Mouse (Mus musculus) liver (tissue): ENCODE data around the gene Clec12a.

Experiments used
- DNase-seq: peaks from one replicate; pipeline ENCODE4 v3.0.0-alpha.2; 2020; ENCODE audit warnings: mixed read lengths

Gene Clec12a

GRCm38 (mm10) chr6:129380454-129380853 is 38.0 kb downstream of the Clec12a start:
- no peak for DNase-seq

DNA sequence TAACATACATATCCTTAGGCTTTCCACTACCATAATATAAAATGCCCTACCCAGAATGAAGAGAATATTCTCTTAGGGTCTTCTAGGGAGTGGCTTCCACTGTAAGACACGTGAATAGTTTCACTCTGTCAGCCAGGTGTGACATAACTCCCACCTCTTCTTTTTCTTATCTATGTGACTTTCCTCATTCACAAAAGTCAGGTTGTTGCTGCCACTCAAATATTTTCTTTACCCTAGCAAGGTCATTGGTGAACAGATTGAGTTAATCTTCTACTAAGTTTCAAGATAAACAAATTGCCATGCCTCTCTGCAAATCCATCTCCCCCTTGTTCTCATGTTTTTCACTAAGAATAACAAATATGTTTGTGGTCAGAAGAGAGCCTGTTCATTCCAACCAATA is 39.2 kb downstream of the Clec12a start:
- no peak for DNase-seq

- DNase-seq: no peak
Measured at GRCm38 (mm10) chr6:129383466-129383865, 41.0 kb downstream of the Clec12a start.

- DNase-seq: no peak
Measured at GRCm38 (mm10) chr6:129385000-129385399, 42.5 kb downstream of the Clec12a start.

DNA sequence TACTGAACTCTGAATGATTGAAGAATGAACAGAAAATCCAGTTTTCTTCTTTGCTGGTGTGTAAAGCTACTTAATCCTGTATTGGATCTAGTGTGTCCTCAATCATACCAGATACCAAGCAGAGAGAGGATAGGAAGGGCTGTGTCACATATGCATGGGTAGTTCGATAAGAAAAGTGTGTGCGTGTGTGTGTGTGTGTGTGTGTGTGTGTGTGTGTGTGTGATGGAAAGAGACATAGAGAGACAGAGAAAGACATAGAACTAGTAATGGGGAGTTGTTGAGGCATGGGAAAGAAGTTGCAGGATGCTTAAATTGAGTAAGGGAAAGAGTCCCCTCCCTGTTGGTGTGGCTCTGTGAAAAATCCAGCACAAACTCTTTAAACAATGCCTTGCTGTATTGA is 43.3 kb downstream of the Clec12a start, which contains the start of gene Clec12b:
Gene Clec12b, minus strand, starts transcription at position 101 of the 400 bp plus-strand sequence.
- no peak for DNase-seq

GRCm38 (mm10) chr6:129393087-129393720 is 50.7 kb downstream of the Clec12a start:
- no peak for DNase-seq

GRCm38 (mm10) chr6:129393732-129394131 is 51.2 kb downstream of the Clec12a start:
- DNase-seq: no peak

GRCm38 (mm10) chr6:129396997-129397396 is 54.5 kb downstream of the Clec12a start, which contains the start of gene Clec1b:
TSS of gene Clec1b (plus strand) at chr6:129397297.
- no peak for DNase-seq

- DNase-seq: peak; percentile 10
Measured at GRCm38 (mm10) chr6:129399945-129400344, 57.5 kb downstream of the Clec12a start.

DNA sequence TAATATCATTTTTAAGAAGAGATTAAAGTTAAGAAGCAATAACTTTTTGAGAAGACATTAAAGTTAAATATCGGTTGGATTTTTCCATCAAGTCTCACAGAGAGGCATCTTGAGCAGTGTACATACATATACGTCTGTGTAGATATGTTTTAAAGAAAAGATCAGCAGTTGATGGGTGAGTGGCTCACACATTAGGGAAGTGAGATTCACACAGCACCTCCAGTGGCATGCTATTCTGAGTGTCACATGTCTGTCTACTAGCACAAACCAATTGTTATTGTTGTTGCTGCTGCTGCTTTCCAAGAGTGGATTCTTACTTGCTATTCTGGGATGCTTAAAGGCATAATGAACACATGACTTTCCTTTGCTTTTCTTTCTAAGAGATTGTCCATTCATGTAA is 59.9 kb downstream of the Clec12a start:
- no peak for DNase-seq

DNA sequence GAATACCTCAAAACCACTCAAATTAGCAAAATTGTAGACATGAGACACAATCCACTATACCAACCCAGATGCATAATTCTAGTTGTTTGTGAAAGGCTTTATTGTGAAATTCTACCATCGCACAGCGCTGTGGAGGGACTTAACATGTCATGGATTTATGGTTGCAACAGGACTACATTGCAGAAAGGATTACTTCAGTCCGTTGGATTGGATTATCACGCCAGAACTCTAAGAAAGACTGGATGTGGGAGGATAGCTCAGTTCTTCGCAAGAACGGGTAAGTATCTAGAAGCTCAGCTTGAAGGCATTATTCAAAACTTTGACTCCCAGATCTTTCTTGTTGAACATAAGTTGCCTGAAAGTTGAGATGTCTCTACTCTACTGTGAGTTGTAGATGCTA is 60.9 kb downstream of the Clec12a start:
- DNase-seq: no peak

DNA sequence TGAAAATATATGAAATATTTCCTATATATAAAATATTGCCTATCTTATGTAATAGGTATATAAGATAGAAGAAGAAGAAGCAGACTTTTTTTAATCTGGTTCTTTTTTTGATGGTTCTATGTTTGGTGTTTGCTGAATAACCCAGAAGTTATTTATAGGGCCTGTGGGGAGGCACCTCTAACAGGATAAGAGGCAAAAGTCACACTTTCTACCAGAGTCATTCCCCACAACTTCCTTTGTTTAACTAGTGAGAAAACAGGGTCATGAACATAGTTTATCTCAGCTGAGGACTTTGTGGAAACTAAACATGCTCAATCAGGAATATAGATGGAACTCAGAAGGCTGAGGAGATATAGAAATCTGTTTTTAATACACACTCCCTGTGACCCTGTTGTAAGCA is 63.5 kb downstream of the Clec12a start:
- no peak for DNase-seq

GRCm38 (mm10) chr6:129407324-129407723 is 64.8 kb downstream of the Clec12a start:
- no peak for DNase-seq

- DNase-seq: no peak
Measured at GRCm38 (mm10) chr6:129408562-129408961, 66.1 kb downstream of the Clec12a start, which contains the start of gene Clec9a. TSS of gene Clec9a (plus strand) at chr6:129408862.

DNA sequence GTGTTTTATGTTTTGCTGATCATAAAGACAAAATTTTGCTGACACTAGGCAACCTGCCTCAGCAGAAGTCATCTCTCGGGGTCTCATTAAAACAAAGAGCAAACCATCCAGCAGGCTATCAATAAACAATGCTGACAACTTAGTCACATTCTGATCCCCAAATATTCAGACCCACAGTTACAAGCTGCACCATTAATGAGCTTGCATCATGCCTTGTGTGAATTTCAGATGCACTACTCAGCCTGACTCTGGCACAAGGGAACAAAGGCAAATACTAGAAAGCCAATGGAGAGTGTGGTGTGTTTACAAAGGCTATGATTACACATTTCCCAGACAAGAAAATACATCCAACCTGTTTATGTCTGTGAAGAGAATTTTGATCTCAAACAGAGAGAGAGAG is 71.7 kb downstream of the Clec12a start:
- no peak for DNase-seq
